Mouse (Mus musculus): Measurements from ENCODE around the gene Olfr54. TPM values are rescaled to one million over a fixed set of nuclear protein-coding genes. Genes with fewer than 3 reads are reported as not detected.

Olfr54 gene
- polyA plus RNA-seq, 1 experiment from 2014 or later, result not detected

DNA sequence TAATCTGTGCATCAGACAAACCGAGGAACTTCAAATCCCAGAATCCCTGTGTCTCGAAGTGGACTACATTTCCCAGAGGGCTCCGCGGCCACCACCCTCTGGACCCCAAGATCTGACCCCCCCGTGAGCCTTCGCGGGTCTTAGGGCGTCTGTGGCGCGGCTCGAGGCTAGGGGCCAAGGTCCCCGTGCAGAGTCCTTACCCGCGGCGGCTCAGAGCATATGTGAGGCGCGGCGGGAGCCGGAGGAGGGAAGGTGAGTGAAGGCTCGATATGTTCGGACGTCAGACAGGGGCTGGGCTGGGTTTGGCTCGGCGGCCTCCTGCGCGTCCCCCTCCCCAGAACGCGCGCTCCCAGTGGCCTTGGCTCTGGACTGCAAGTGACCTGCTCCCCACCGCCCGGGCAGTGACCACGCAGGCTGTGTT is 45.1 kb downstream of the Olfr54 start, which contains the start of gene Zfp354a:
TSS of gene Zfp354a (plus strand) at position 107 of the 421 bp plus-strand sequence.
- ATAC-seq (peak; percentile 90), DNase-seq (ENCODE audit: low spot score) (peak; percentile 92)
- peak within 1 kb of the TSS; percentile 69 for H3K4me2 ChIP-seq (ENCODE audit: low read length)
- no peak within 1 kb of the TSS for H3K27ac ChIP-seq (ENCODE audit: low read depth, low read length)
- under 1% methylated on average over 32 of the region's 32 CpGs for WGBS
- H3K4me3 ChIP-seq (ENCODE audit: low read depth, low read length), result peak within 1 kb of the TSS; percentile 61
- H3K27me3 ChIP-seq (replicated peaks; ENCODE audit: control insufficient read depth, insufficient read depth, low read length), result no peaks in the 10 kb centered on the region
- H3K36me3 ChIP-seq (ENCODE audit: control insufficient read depth, insufficient read depth, low read length), result 0 out of 2 replicates have a peak, but pooled peaks cover 12% of the 10 kb centered on the region
- peaks cover 8% of the 10 kb centered on the region for H3K4me1 ChIP-seq (ENCODE audit: control insufficient read depth, insufficient read depth, low read length)
- no peaks in the 10 kb centered on the region for H3K9me3 ChIP-seq (replicated peaks; ENCODE audit: control insufficient read depth, low read length)
- peak within 1 kb of the TSS; percentile 78 for H3K9ac ChIP-seq (ENCODE audit: low read length)

DNA sequence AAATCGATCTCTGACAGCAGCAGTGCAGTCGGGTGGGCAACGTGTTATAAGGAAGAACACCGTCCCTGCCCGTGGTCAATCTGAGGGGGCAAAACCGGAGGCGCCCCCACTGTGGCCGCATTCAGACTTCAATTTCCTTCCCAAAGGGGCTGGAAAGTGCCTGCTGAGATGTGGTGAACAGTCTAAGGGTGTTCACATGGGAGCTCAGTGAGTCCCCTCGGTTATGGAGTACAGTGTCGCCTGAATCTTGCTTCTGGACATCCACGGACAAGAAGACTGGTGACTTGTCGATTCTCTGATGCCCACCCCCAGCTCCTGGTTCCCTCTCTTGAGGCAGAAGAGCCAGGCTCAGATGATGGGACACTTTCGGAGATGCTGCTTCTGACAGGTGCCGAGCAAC is 45.6 kb downstream of the Olfr54 start:
- WGBS, result 15% methylated on average over 14 of the region's 14 CpGs
- H3K27me3 ChIP-seq (replicated peaks; ENCODE audit: control insufficient read depth, insufficient read depth, low read length), result no peaks in the 10 kb centered on the region
- peak overlapping the region; percentile 61 for H3K4me3 ChIP-seq (ENCODE audit: low read depth, low read length)
- no peak for DNase-seq (ENCODE audit: low spot score)
- H3K9ac ChIP-seq (ENCODE audit: low read length), result peak overlapping the region; percentile 78
- H3K9me3 ChIP-seq (replicated peaks; ENCODE audit: control insufficient read depth, low read length), result no peaks in the 10 kb centered on the region
- no peak overlapping the region for H3K27ac ChIP-seq (ENCODE audit: low read depth, low read length)
- H3K4me1 ChIP-seq (ENCODE audit: control insufficient read depth, insufficient read depth, low read length), result peaks cover 8% of the 10 kb centered on the region
- ATAC-seq, result no peak; the same call in 1 of the 2 replicates
- 0 out of 2 replicates have a peak, but pooled peaks cover 14% of the 10 kb centered on the region for H3K36me3 ChIP-seq (ENCODE audit: control insufficient read depth, insufficient read depth, low read length)
- H3K4me2 ChIP-seq (ENCODE audit: low read length), result peak overlapping the region; percentile 69

DNA sequence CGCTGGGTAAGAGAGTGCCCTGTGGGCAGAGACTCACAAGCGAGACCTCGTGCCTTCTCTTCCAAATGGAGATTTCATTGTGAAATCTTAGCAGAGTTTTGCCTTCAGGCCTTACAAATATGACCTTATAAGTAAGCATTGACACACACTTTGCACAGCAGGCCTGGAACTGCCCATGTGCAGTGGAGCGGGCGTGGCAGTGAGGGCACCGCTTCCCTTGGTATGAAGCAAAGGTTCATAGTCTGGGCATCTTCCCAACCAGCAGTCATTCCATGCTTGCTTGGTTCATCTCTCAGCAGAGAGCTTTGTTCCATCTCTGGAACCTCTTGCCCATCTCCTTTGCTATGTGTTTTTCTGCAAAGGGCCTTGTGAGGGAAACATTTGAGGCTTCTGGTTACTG is 46.9 kb downstream of the Olfr54 start:
- Histone ChIP-seq H3K4me2 (ENCODE audit: low read length) (no peak overlapping the region), H3K4me1 (ENCODE audit: control insufficient read depth, insufficient read depth, low read length) (peaks cover 8% of the 10 kb centered on the region), H3K9me3 (replicated peaks; ENCODE audit: control insufficient read depth, low read length) (no peaks in the 10 kb centered on the region), H3K4me3 (ENCODE audit: low read depth, low read length) (no peak overlapping the region), H3K36me3 (ENCODE audit: control insufficient read depth, insufficient read depth, low read length) (peaks cover 20% of the 10 kb centered on the region; the same call in 1 of the 2 replicates), H3K27me3 (replicated peaks; ENCODE audit: control insufficient read depth, insufficient read depth, low read length) (no peaks in the 10 kb centered on the region), H3K27ac (ENCODE audit: low read depth, low read length) (no peak overlapping the region), H3K9ac (ENCODE audit: low read length) (no peak overlapping the region)
- ATAC-seq (no peak), DNase-seq (ENCODE audit: low spot score) (no peak)
- 98% methylated on average over 6 of the region's 6 CpGs for WGBS

DNA sequence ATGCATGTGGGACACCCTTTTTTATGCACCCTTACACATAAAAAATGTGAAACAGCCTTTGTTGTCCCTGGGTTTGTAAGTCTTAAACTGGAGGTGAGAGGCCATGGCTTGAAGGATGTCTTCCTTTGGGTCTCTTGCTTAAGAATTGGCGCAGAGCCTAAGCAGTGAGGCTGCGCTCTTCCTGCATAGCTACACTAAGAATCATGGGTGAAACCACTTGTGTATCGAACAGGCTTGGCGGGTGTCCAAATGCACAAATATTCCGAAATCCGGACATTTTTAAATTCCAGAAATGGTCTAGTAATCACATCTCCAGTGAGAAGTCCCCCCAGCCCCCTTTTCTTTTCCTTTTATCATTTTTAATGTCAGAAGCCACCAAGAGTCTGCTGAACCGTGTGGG is 49.2 kb downstream of the Olfr54 start:
- Histone ChIP-seq H3K4me3 (ENCODE audit: low read depth, low read length) (no peak overlapping the region), H3K36me3 (ENCODE audit: control insufficient read depth, insufficient read depth, low read length) (peaks cover 31% of the 10 kb centered on the region), H3K4me2 (ENCODE audit: low read length) (no peak overlapping the region), H3K9ac (ENCODE audit: low read length) (no peak overlapping the region), H3K27me3 (replicated peaks; ENCODE audit: control insufficient read depth, insufficient read depth, low read length) (no peaks in the 10 kb centered on the region), H3K4me1 (ENCODE audit: control insufficient read depth, insufficient read depth, low read length) (peaks cover 8% of the 10 kb centered on the region), H3K27ac (ENCODE audit: low read depth, low read length) (no peak overlapping the region), H3K9me3 (replicated peaks; ENCODE audit: control insufficient read depth, low read length) (no peaks in the 10 kb centered on the region)
- ATAC-seq (no peak), DNase-seq (ENCODE audit: low spot score) (no peak)
- 89% methylated on average over 7 of the region's 7 CpGs for WGBS

DNA sequence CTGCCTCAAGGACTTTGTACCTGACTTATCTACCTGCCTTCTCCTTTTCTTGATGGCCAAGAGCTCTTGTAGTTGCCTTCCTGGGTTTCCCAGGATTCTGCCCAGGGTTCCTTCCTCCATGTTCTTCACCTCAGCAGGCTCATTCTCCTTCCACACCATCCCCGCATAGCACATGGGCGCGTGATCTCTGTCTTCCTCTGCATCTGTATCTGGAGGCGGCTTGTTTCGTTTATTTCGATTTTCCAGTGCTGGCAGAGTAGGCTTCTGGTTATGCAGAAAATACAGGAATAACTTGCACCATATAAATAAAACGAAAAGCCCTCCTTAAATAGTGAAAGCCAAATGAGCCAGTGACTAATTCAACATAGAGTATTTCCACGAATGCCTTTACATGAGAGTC is 49.8 kb downstream of the Olfr54 start:
- 95% methylated on average over 8 of the region's 8 CpGs for WGBS
- Histone ChIP-seq H3K9ac (ENCODE audit: low read length) (no peak overlapping the region), H3K4me2 (ENCODE audit: low read length) (no peak overlapping the region), H3K4me1 (ENCODE audit: control insufficient read depth, insufficient read depth, low read length) (peaks cover 8% of the 10 kb centered on the region), H3K36me3 (ENCODE audit: control insufficient read depth, insufficient read depth, low read length) (peaks cover 36% of the 10 kb centered on the region), H3K9me3 (replicated peaks; ENCODE audit: control insufficient read depth, low read length) (no peaks in the 10 kb centered on the region), H3K4me3 (ENCODE audit: low read depth, low read length) (no peak overlapping the region), H3K27ac (ENCODE audit: low read depth, low read length) (no peak overlapping the region), H3K27me3 (replicated peaks; ENCODE audit: control insufficient read depth, insufficient read depth, low read length) (no peaks in the 10 kb centered on the region)
- ATAC-seq (no peak), DNase-seq (ENCODE audit: low spot score) (no peak)

Other genes with a start within 250 kb of the Olfr54 start
- 56.7 and 77.1 TPM in 2 replicates for gene Zfp354c, start 186.5 kb upstream of the Olfr54 start, polyA plus RNA-seq (2014; fragmentation: Nextera tagmentation; extraction: Ambion mirVana)
- 1.9 and 2.0 TPM in 2 replicates for gene Zfp879, start 172.7 kb upstream of the Olfr54 start, polyA plus RNA-seq (2014; fragmentation: Nextera tagmentation; extraction: Ambion mirVana)
- not detected in 2 replicates for gene Grm6, start 163.6 kb upstream of the Olfr54 start, polyA plus RNA-seq (2014; fragmentation: Nextera tagmentation; extraction: Ambion mirVana)
- gene Zfp454, start 126.6 kb upstream of the Olfr54 start, polyA plus RNA-seq (2014; fragmentation: Nextera tagmentation; extraction: Ambion mirVana), result 17.7 and 18.4 TPM in 2 replicates
- gene Zfp2, start 98.1 kb upstream of the Olfr54 start, polyA plus RNA-seq (2014; fragmentation: Nextera tagmentation; extraction: Ambion mirVana), result 51.0 and 57.0 TPM in 2 replicates
- 3.2 and 4.3 TPM in 2 replicates for gene Zfp354b, start 82.6 kb upstream of the Olfr54 start, polyA plus RNA-seq (2014; fragmentation: Nextera tagmentation; extraction: Ambion mirVana)
- gene 4933414I15Rik, start 70.5 kb upstream of the Olfr54 start, polyA plus RNA-seq (2014; fragmentation: Nextera tagmentation; extraction: Ambion mirVana), result not detected in 2 replicates
- gene Prop1, start 60.5 kb upstream of the Olfr54 start, polyA plus RNA-seq (2014; fragmentation: Nextera tagmentation; extraction: Ambion mirVana), result not detected in 2 replicates
- gene Olfr1378, start 47.7 kb upstream of the Olfr54 start, polyA plus RNA-seq (2014; fragmentation: Nextera tagmentation; extraction: Ambion mirVana), result not detected in 2 replicates
- not detected in 2 replicates for gene Olfr1377, start 32.3 kb upstream of the Olfr54 start, polyA plus RNA-seq (2014; fragmentation: Nextera tagmentation; extraction: Ambion mirVana)
- gene Olfr51, start 10.6 kb upstream of the Olfr54 start, polyA plus RNA-seq (2014; fragmentation: Nextera tagmentation; extraction: Ambion mirVana), result not detected in 2 replicates
- not detected in 2 replicates for gene Olfr1375, start 33.9 kb downstream of the Olfr54 start, polyA plus RNA-seq (2014; fragmentation: Nextera tagmentation; extraction: Ambion mirVana)
- gene Zfp354a, start 45.0 kb downstream of the Olfr54 start, polyA plus RNA-seq (2014; fragmentation: Nextera tagmentation; extraction: Ambion mirVana), result 11.1 and 15.0 TPM in 2 replicates
- gene Gm12569, start 206.2 kb downstream of the Olfr54 start, polyA plus RNA-seq (2014; fragmentation: Nextera tagmentation; extraction: Ambion mirVana), result not detected in 2 replicates
- 142 and 193 TPM in 2 replicates for gene Clk4, start 247.5 kb downstream of the Olfr54 start, polyA plus RNA-seq (2014; fragmentation: Nextera tagmentation; extraction: Ambion mirVana)
- 0.24 and 0.30 TPM in 2 replicates for gene BC049762, start 248.8 kb downstream of the Olfr54 start, polyA plus RNA-seq (2014; fragmentation: Nextera tagmentation; extraction: Ambion mirVana)